Mouse (Mus musculus): ENCODE results near the gene Nrxn2. TPM values are rescaled to one million over a fixed set of nuclear protein-coding genes. Genes with fewer than 3 reads are reported as not detected.

The Nrxn2 gene
- polyA plus RNA-seq, 1 experiment from 2014 or later: 0.66 TPM

- Histone ChIP-seq H3K27ac (replicated peaks in 1 of 2; ENCODE audit: control insufficient read depth in 1 of 2, insufficient read depth in 1 of 2, low read depth in 2 of 2, low read length in 2 of 2) (peak overlapping the region; percentile 32 to 53; a peak in 2 of 4 replicates), H3K4me2 (ENCODE audit: low read length) (no peak overlapping the region), H3K4me3 (ENCODE audit: control insufficient read depth in 1 of 2, insufficient read depth in 1 of 2, low read depth in 1 of 2, low read length in 2 of 2) (no peak overlapping the region), H3K4me1 (ENCODE audit: control insufficient read depth in 2 of 2, insufficient read depth in 2 of 2, low read length in 2 of 2) (peaks cover 0 to 2% of the 10 kb centered on the region in 2 experiments; a peak in 1 of 4 replicates), H3K36me3 (ENCODE audit: control insufficient read depth, insufficient read depth, low read length) (no peaks in the 10 kb centered on the region), H3K9ac (ENCODE audit: low read length) (no peak overlapping the region), H3K27me3 (ENCODE audit: control insufficient read depth, insufficient read depth, low read length) (no peaks in the 10 kb centered on the region), H3K9me3 (ENCODE audit: control insufficient read depth, low read length) (no peaks in the 10 kb centered on the region)
- 55% methylated on average over 5 of the region's 5 CpGs for WGBS
- no peak for ATAC-seq (ENCODE audit: insufficient number of reproducible peaks, insufficient read depth, low FRiP score, low read depth)
Observed at GRCm38 (mm10) chr19:6553174-6553573, 134.6 kb downstream of the Nrxn2 start.

- Histone ChIP-seq H3K9me3 (ENCODE audit: control insufficient read depth, low read length) (no peaks in the 10 kb centered on the region), H3K27me3 (ENCODE audit: control insufficient read depth, insufficient read depth, low read length) (no peaks in the 10 kb centered on the region), H3K4me1 (ENCODE audit: control insufficient read depth in 2 of 2, insufficient read depth in 2 of 2, low read length in 2 of 2) (peaks cover 0 to 2% of the 10 kb centered on the region in 2 experiments; a peak in 1 of 4 replicates), H3K36me3 (ENCODE audit: control insufficient read depth, insufficient read depth, low read length) (no peaks in the 10 kb centered on the region), H3K4me3 (ENCODE audit: control insufficient read depth in 1 of 2, insufficient read depth in 1 of 2, low read depth in 1 of 2, low read length in 2 of 2) (no peak overlapping the region), H3K9ac (ENCODE audit: low read length) (no peak overlapping the region), H3K4me2 (ENCODE audit: low read length) (no peak overlapping the region), H3K27ac (replicated peaks in 1 of 2; ENCODE audit: control insufficient read depth in 1 of 2, insufficient read depth in 1 of 2, low read depth in 2 of 2, low read length in 2 of 2) (peak overlapping the region; percentile 3 to 53; a peak in 3 of 4 replicates)
- ATAC-seq (ENCODE audit: insufficient number of reproducible peaks, insufficient read depth, low FRiP score, low read depth): peak; percentile 74
- WGBS: 22% methylated on average over 8 of the region's 8 CpGs
Observed at GRCm38 (mm10) chr19:6553819-6554582, 135.5 kb downstream of the Nrxn2 start.

- H3K4me2 ChIP-seq (ENCODE audit: low read length): no peak overlapping the region
- no peaks in the 10 kb centered on the region for H3K4me1 ChIP-seq (ENCODE audit: control insufficient read depth in 2 of 2, insufficient read depth in 2 of 2, low read length in 2 of 2)
- H3K9me3 ChIP-seq (ENCODE audit: control insufficient read depth, low read length): no peaks in the 10 kb centered on the region
- H3K27ac ChIP-seq (replicated peaks in 1 of 2; ENCODE audit: control insufficient read depth in 1 of 2, insufficient read depth in 1 of 2, low read depth in 2 of 2, low read length in 2 of 2): no peak overlapping the region
- no peaks in the 10 kb centered on the region for H3K27me3 ChIP-seq (ENCODE audit: control insufficient read depth, insufficient read depth, low read length)
- no peaks in the 10 kb centered on the region for H3K36me3 ChIP-seq (ENCODE audit: control insufficient read depth, insufficient read depth, low read length)
- no peak overlapping the region for H3K9ac ChIP-seq (ENCODE audit: low read length)
- no peak for ATAC-seq (ENCODE audit: insufficient number of reproducible peaks, insufficient read depth, low FRiP score, low read depth)
- WGBS: 67% methylated on average over 4 of the region's 4 CpGs
- H3K4me3 ChIP-seq (ENCODE audit: control insufficient read depth in 1 of 2, insufficient read depth in 1 of 2, low read depth in 1 of 2, low read length in 2 of 2): no peak overlapping the region
Observed at GRCm38 (mm10) chr19:6559576-6559975, 141.0 kb downstream of the Nrxn2 start.

- Histone ChIP-seq H3K9me3 (ENCODE audit: control insufficient read depth, low read length) (no peaks in the 10 kb centered on the region), H3K4me2 (ENCODE audit: low read length) (no peak overlapping the region), H3K4me1 (ENCODE audit: control insufficient read depth in 2 of 2, insufficient read depth in 2 of 2, low read length in 2 of 2) (no peaks in the 10 kb centered on the region), H3K36me3 (ENCODE audit: control insufficient read depth, insufficient read depth, low read length) (no peaks in the 10 kb centered on the region), H3K27me3 (ENCODE audit: control insufficient read depth, insufficient read depth, low read length) (no peaks in the 10 kb centered on the region), H3K4me3 (ENCODE audit: control insufficient read depth in 1 of 2, insufficient read depth in 1 of 2, low read depth in 1 of 2, low read length in 2 of 2) (no peak overlapping the region), H3K27ac (replicated peaks in 1 of 2; ENCODE audit: control insufficient read depth in 1 of 2, insufficient read depth in 1 of 2, low read depth in 2 of 2, low read length in 2 of 2) (no peak overlapping the region), H3K9ac (ENCODE audit: low read length) (no peak overlapping the region)
- no peak for ATAC-seq (ENCODE audit: insufficient number of reproducible peaks, insufficient read depth, low FRiP score, low read depth)
- WGBS: 81% methylated on average over 7 of the region's 7 CpGs
Observed at GRCm38 (mm10) chr19:6560246-6560815, 141.8 kb downstream of the Nrxn2 start.

GRCm38 (mm10) chr19:6565136-6565535, 146.6 kb downstream of the Nrxn2 start:
- WGBS: 73% methylated on average over 6 of the region's 6 CpGs
- no peaks in the 10 kb centered on the region for H3K27me3 ChIP-seq (ENCODE audit: control insufficient read depth, insufficient read depth, low read length)
- H3K4me3 ChIP-seq (ENCODE audit: control insufficient read depth in 1 of 2, insufficient read depth in 1 of 2, low read depth in 1 of 2, low read length in 2 of 2): no peak overlapping the region
- no peak for ATAC-seq (ENCODE audit: insufficient number of reproducible peaks, insufficient read depth, low FRiP score, low read depth)
- H3K9me3 ChIP-seq (ENCODE audit: control insufficient read depth, low read length): no peaks in the 10 kb centered on the region
- H3K36me3 ChIP-seq (ENCODE audit: control insufficient read depth, insufficient read depth, low read length): no peaks in the 10 kb centered on the region
- H3K4me2 ChIP-seq (ENCODE audit: low read length): no peak overlapping the region
- no peak overlapping the region for H3K9ac ChIP-seq (ENCODE audit: low read length)
- H3K4me1 ChIP-seq (ENCODE audit: control insufficient read depth in 2 of 2, insufficient read depth in 2 of 2, low read length in 2 of 2): no peaks in the 10 kb centered on the region
- no peak overlapping the region for H3K27ac ChIP-seq (replicated peaks in 1 of 2; ENCODE audit: control insufficient read depth in 1 of 2, insufficient read depth in 1 of 2, low read depth in 2 of 2, low read length in 2 of 2)

GRCm38 (mm10) chr19:6566450-6566849, 147.9 kb downstream of the Nrxn2 start:
- Histone ChIP-seq H3K9me3 (ENCODE audit: control insufficient read depth, low read length) (no peaks in the 10 kb centered on the region), H3K4me1 (ENCODE audit: control insufficient read depth in 2 of 2, insufficient read depth in 2 of 2, low read length in 2 of 2) (no peaks in the 10 kb centered on the region), H3K36me3 (ENCODE audit: control insufficient read depth, insufficient read depth, low read length) (no peaks in the 10 kb centered on the region), H3K9ac (ENCODE audit: low read length) (no peak overlapping the region), H3K4me2 (ENCODE audit: low read length) (no peak overlapping the region), H3K27ac (replicated peaks in 1 of 2; ENCODE audit: control insufficient read depth in 1 of 2, insufficient read depth in 1 of 2, low read depth in 2 of 2, low read length in 2 of 2) (no peak overlapping the region), H3K4me3 (ENCODE audit: control insufficient read depth in 1 of 2, insufficient read depth in 1 of 2, low read depth in 1 of 2, low read length in 2 of 2) (no peak overlapping the region), H3K27me3 (ENCODE audit: control insufficient read depth, insufficient read depth, low read length) (0 out of 2 replicates have a peak, but pooled peaks cover 3% of the 10 kb centered on the region)
- WGBS: 93% methylated on average over 2 of the region's 2 CpGs
- ATAC-seq (ENCODE audit: insufficient number of reproducible peaks, insufficient read depth, low FRiP score, low read depth): no peak

GRCm38 (mm10) chr19:6569021-6569420, 150.5 kb downstream of the Nrxn2 start:
- no peaks in the 10 kb centered on the region for H3K4me1 ChIP-seq (ENCODE audit: control insufficient read depth in 2 of 2, insufficient read depth in 2 of 2, low read length in 2 of 2)
- H3K4me3 ChIP-seq (ENCODE audit: control insufficient read depth in 1 of 2, insufficient read depth in 1 of 2, low read depth in 1 of 2, low read length in 2 of 2): no peak overlapping the region
- H3K36me3 ChIP-seq (ENCODE audit: control insufficient read depth, insufficient read depth, low read length): no peaks in the 10 kb centered on the region
- 0 out of 2 replicates have a peak, but pooled peaks cover 6% of the 10 kb centered on the region for H3K27me3 ChIP-seq (ENCODE audit: control insufficient read depth, insufficient read depth, low read length)
- H3K9me3 ChIP-seq (ENCODE audit: control insufficient read depth, low read length): no peaks in the 10 kb centered on the region
- H3K9ac ChIP-seq (ENCODE audit: low read length): no peak overlapping the region
- H3K4me2 ChIP-seq (ENCODE audit: low read length): no peak overlapping the region
- no peak for ATAC-seq (ENCODE audit: insufficient number of reproducible peaks, insufficient read depth, low FRiP score, low read depth)
- 77% methylated on average over 5 of the region's 5 CpGs for WGBS
- H3K27ac ChIP-seq (replicated peaks in 1 of 2; ENCODE audit: control insufficient read depth in 1 of 2, insufficient read depth in 1 of 2, low read depth in 2 of 2, low read length in 2 of 2): no peak overlapping the region
